Mouse (Mus musculus) liver, adult 2 months (tissue): Measurements from ENCODE around the gene Hspb8.

ENCODE experiments used
- CTCF ChIP-seq: fragments of 200-500 bp; IDR thresholded peaks from 2 replicates; pipeline ENCODE4 v1.5.1; 2011; ENCODE audit warnings: low read depth, low read length, control low read depth
- POLR2A ChIP-seq: fragments of 200-500 bp; IDR thresholded peaks from 2 replicates; pipeline ENCODE4 v1.6.1; 2011; ENCODE audit warnings: low read length, control low read depth; ENCODE audit not compliant: insufficient read depth; ENCODE audit errors: extremely low read depth

GRCm38 (mm10) chr5:116389856-116390542 lies 32.7 kb downstream of the Hspb8 start:
- no peak for TF ChIP-seq POLR2A
- no peak for TF ChIP-seq CTCF
